Comparison of ENCODE assay signal across 1 mouse cellular context in the genomic region with DNA sequence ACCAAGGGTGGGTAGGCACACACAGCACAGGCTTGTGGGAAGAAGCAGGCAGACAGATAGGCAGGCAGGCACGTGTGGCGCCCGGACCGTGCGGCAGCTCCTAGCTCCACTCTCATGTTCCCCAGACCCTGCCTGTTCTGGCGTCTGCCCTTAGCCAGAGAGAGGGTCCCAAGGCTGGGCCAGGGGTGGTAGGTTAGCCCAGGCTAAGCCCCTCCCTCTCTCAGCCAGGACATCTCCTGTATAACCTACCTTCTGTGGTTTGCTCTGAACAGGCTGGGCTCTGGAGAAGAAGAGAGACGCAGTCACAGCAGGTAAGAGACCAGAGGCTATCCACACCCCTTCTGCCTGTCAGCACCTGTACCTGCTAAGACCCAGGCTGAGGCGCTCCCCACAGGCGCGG.
TF ChIP-seq lines count a peak whose summit lies in the region.

No protein-coding gene starts in this region.

TF ChIP-seq in myocyte, 11 proteins besides CTCF, POLR2A, EP300 and RAD21:
- TF ChIP-seq CEBPB (IDR thresholded peaks at IDR 0.05; ENCODE audit: insufficient read depth, poor library complexity, severe bottlenecking), result no peak
- TF ChIP-seq SRF (IDR thresholded peaks at IDR 0.05; ENCODE audit: control insufficient read depth, insufficient read length, low read depth), result no peak
- TF ChIP-seq POLR2AphosphoS2 (IDR thresholded peaks at IDR 0.05; ENCODE audit: insufficient read length, low read depth), result peak; percentile 41
TF ChIP-seq in myocyte: peak in this region for 1.
